Mouse (Mus musculus) lung, postnatal 0 days (tissue): Measurements from ENCODE around the gene Ehbp1. TPM values are rescaled to one million over a fixed set of nuclear protein-coding genes. Genes with fewer than 3 reads are reported as not detected.

Source experiments
- ATAC-seq: fragments of 200-750 bp; cut with Nextera tagmentation; 2 replicates; pipeline ENCODE4 v1.8.0; 2017; ENCODE audit warnings: moderate library complexity
- DNase-seq: peaks from one replicate; pipeline ENCODE4 v3.0.0-alpha.2; 2016; ENCODE audit warnings: low spot score
- H3K27ac ChIP-seq: fragments of 300-500 bp; sonication (generic); 2 replicates; pipeline ENCODE4 v1.5.1; 2014; ENCODE audit warnings: antibody characterized with exemption, mild to moderate bottlenecking, low read length, mixed read lengths
- H3K27me3 ChIP-seq: fragments of 300-500 bp; sonication (generic); replicated peaks from 2 replicates; pipeline ENCODE4 v1.6.1; 2014; ENCODE audit warnings: low read length, mixed read lengths; ENCODE audit not compliant: insufficient read depth
- H3K36me3 ChIP-seq: fragments of 300-500 bp; sonication (generic); 2 replicates; pipeline ENCODE4 v1.6.1; 2014; ENCODE audit warnings: low read length, mixed read lengths; ENCODE audit not compliant: insufficient read depth
- H3K4me1 ChIP-seq: fragments of 300-500 bp; sonication (generic); 2 replicates; pipeline ENCODE4 v1.6.1; 2014; ENCODE audit warnings: antibody characterized with exemption, low read depth, low read length, mixed read lengths; ENCODE audit not compliant: insufficient read depth
- H3K4me2 ChIP-seq: fragments of 300-500 bp; sonication (generic); replicated peaks from 2 replicates; pipeline ENCODE4 v1.6.1; 2014; ENCODE audit warnings: low read depth, mild to moderate bottlenecking, low read length, moderate library complexity, mixed read lengths
- H3K4me3 ChIP-seq: fragments of 300-500 bp; sonication (generic); 2 replicates; pipeline ENCODE4 v1.5.1; 2014; ENCODE audit warnings: low read depth, low read length
- H3K9ac ChIP-seq: fragments of 300-500 bp; sonication (generic); replicated peaks from 2 replicates; pipeline ENCODE4 v1.6.1; 2014; ENCODE audit warnings: low read depth, mild to moderate bottlenecking
- H3K9me3 ChIP-seq: fragments of 300-500 bp; sonication (generic); 2 replicates; pipeline ENCODE4 v1.6.1; 2016; ENCODE audit warnings: low read length, mixed read lengths
- CTCF ChIP-seq: IDR thresholded peaks from 2 replicates; pipeline ENCODE4 v1.5.1; 2016; ENCODE audit warnings: antibody characterized with exemption, mild to moderate bottlenecking
- EP300 ChIP-seq: IDR thresholded peaks from 2 replicates; pipeline ENCODE4 v1.6.1; 2016; ENCODE audit warnings: antibody characterized with exemption, mild to moderate bottlenecking, control low read depth
- WGBS: fragments of 180-500 bp; shearing (Covaris S2); extraction: QIAGEN DNeasy Blood & Tissue Kit; methylation state at CpG from one replicate; pipeline ENCODE4 v1.1.7; 2014; 5-methylcytosine and 5-hydroxymethylcytosine counted together
- polyA plus RNA-seq: library from polyadenylated mRNA; unstranded; fragments of >200 nt; fragmentation: Nextera tagmentation; extraction: Ambion mirVana; gene quantifications from 2 replicates; pipeline ENCODE4 v1.2.1, GENCODE M21; 2015

The Ehbp1 gene
- polyA plus RNA-seq, 1 experiment from 2014 or later = 5.1 TPM

DNA sequence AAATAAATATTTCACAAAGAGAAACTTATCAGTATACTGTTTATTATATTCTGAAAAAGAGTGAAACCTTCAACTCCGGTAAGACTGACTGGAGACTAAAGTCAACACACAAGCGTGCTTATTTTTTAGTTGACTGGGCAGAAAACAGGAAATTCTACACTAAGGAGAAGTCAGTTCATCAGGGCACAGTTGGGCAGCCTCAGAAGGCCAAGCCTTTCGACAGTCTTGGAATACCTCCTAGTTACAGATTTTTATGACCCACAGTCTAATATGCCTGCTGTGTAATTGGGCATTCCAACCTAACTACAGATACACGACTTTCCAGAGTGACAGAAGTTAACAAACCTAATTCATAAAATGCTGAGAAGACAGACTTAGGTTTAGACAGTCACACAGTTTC is 145.3 kb downstream of the Ehbp1 start:
- 61% methylated on average over 4 of the region's 4 CpGs for WGBS
- H3K27ac ChIP-seq = no peak overlapping the region
- no peak for DNase-seq
- no peaks in the 10 kb centered on the region for H3K27me3 ChIP-seq
- TF ChIP-seq EP300 (no peak), CTCF (no peak)
- no peaks in the 10 kb centered on the region for H3K4me1 ChIP-seq
- no peaks in the 10 kb centered on the region for H3K9me3 ChIP-seq
- H3K36me3 ChIP-seq = no peaks in the 10 kb centered on the region
- H3K4me3 ChIP-seq = no peak overlapping the region
- H3K9ac ChIP-seq = no peak overlapping the region
- no peak overlapping the region for H3K4me2 ChIP-seq
- ATAC-seq = no peak

DNA sequence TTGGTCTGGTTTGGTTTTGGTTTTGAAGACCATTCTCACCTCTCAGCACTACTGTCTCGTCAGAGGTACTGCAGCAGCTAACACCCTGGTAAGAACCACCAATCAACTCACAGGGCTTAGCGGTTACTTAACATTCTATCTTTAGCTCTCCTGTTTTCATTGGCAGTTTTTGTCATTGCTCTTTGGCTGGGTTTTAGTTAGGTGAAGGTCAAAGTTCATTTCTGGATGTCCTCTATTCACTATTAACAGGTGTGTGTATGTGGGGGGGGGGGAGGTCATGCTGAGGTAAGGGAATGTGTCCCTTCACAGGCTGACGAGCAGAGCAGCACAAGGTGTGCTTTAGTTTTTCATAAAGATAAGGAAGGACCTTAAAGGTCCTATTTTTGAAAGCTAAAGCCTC is 147.5 kb downstream of the Ehbp1 start:
- H3K9me3 ChIP-seq = no peaks in the 10 kb centered on the region
- 65% methylated on average over 3 of the region's 3 CpGs for WGBS
- H3K27me3 ChIP-seq = no peaks in the 10 kb centered on the region
- no peak for DNase-seq
- TF ChIP-seq CTCF (no peak), EP300 (no peak)
- H3K36me3 ChIP-seq = no peaks in the 10 kb centered on the region
- H3K4me1 ChIP-seq = no peaks in the 10 kb centered on the region
- no peak for ATAC-seq
- no peak overlapping the region for H3K9ac ChIP-seq
- no peak overlapping the region for H3K27ac ChIP-seq
- no peak overlapping the region for H3K4me2 ChIP-seq
- no peak overlapping the region for H3K4me3 ChIP-seq

DNA sequence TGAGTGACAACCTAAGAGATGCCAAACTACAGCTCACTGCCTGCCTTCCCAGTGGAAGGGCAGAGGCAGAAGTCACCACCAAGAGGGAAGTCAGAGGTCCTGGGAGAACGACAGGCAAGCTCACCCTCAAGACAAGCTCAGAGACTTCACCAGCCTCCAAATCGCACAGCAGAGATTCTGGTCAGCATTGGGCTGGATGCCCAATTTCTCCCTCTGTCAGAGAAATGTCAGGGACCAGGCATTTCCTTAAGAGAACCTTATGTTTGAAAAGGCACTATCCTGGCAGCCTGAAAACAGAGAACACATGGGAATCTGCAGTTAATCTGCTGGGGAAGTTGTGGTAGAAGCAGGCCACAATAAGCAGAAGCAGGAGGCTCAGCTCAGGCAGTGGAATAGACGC is 151.5 kb downstream of the Ehbp1 start:
- no peaks in the 10 kb centered on the region for H3K36me3 ChIP-seq
- 50% methylated on average over 3 of the region's 3 CpGs for WGBS
- no peaks in the 10 kb centered on the region for H3K4me1 ChIP-seq
- H3K9ac ChIP-seq = no peak overlapping the region
- ATAC-seq (no peak), DNase-seq (no peak)
- H3K27ac ChIP-seq = no peak overlapping the region
- H3K4me3 ChIP-seq = no peak overlapping the region
- no peak overlapping the region for H3K4me2 ChIP-seq
- TF ChIP-seq CTCF (no peak), EP300 (no peak)
- no peaks in the 10 kb centered on the region for H3K9me3 ChIP-seq
- H3K27me3 ChIP-seq = no peaks in the 10 kb centered on the region

DNA sequence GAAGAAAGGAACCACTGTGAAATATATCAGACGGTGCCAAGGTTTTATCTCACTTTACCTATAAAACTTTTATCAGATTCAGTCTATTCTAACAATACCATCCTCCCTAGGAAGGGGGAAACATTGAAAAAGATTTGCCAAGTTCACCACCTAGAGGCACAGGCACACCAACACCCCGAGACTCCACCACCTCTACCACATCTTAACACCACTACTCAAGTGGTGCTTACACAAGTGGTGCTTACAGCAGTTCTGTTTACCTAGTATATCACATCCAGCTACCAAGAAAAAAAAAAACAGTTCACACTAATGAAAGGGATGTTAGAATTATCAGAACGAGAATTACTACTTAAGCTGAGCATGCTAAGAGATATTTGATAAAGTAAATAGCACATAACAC is 152.1 kb downstream of the Ehbp1 start:
- Histone ChIP-seq H3K4me2 (no peak overlapping the region), H3K9ac (no peak overlapping the region), H3K4me3 (no peak overlapping the region), H3K36me3 (no peaks in the 10 kb centered on the region), H3K27ac (no peak overlapping the region), H3K9me3 (no peaks in the 10 kb centered on the region), H3K27me3 (no peaks in the 10 kb centered on the region), H3K4me1 (no peaks in the 10 kb centered on the region)
- 0 out of 2 replicates have a peak, but pooled peaks have one; percentile 6 for TF ChIP-seq CTCF
- no peak for TF ChIP-seq EP300
- peak; percentile 74 for ATAC-seq
- peak; percentile 61 for DNase-seq
- 49% methylated on average over 3 of the region's 3 CpGs for WGBS

DNA sequence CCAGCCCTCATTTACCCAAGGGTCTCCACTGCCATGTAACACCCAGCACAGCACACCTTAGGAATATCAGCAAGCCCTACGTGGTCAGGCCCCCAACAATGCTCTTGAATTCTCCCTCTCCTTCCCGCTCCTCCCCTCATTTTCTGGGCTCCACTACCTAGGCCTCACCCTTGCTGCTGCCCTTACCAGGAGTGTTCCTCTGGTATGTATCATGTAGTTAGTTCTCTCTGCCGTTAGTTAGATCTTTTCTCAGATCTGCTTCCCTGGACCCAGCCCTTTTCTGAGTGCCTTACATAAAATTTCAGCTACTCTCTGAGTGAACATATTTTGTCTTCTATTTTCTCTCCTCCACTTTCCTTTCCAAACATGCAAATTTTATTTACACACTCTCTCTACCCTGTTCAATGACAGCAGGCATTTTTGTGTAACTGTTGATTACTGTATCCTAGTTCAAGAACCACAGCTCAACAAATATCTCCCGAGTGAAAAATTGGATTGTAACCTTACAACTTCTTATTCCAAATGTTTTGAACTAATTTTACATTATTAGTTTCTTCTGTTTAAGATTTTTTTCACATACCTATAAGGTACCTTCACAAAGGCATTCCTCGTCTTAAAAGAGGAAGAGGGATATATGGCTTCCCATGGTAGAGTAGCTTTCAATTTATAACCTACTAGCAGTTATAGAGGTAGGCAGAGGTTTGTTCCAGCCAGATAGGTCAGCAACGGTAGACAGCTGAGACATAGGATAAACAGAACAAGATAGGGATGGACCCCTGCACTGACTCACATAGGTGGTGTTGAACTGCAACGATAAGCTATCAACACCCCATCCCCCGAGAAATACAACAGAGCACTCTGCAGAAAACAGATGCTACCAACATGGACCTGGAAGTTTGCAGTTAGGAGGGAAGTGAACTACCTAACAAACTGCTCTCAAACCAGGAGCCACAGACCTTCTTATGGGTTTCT is 160.3 kb downstream of the Ehbp1 start:
- Histone ChIP-seq H3K27me3 (no peaks in the 10 kb centered on the region), H3K27ac (no peak overlapping the region), H3K4me3 (no peak overlapping the region), H3K4me2 (no peak overlapping the region), H3K9ac (no peak overlapping the region), H3K36me3 (no peaks in the 10 kb centered on the region), H3K4me1 (0 out of 2 replicates have a peak, but pooled peaks cover 5% of the 10 kb centered on the region), H3K9me3 (no peaks in the 10 kb centered on the region)
- WGBS = 72% methylated on average over 8 of the region's 8 CpGs
- DNase-seq (no peak), ATAC-seq (no peak)
- TF ChIP-seq CTCF (no peak), EP300 (no peak)

DNA sequence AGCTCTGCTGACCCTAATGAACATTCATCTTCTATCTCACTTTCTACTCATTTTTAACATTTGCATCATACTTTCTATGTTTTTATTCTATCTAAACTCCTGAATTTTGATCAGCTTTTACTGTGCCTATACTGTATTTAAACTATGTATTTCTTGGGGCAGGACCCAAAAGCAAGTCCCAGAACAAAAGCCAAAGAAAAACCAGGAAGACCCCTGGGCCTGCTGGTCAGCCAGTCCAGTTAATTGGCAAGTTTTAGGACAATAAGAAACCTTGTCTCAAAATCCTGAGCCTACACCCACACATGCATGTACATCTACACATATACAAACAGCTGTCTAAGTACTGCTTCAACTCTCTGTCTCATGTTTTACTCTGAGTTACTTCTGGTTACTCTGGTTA is 161.9 kb downstream of the Ehbp1 start:
- Histone ChIP-seq H3K9ac (no peak overlapping the region), H3K9me3 (no peaks in the 10 kb centered on the region), H3K27me3 (no peaks in the 10 kb centered on the region), H3K4me3 (no peak overlapping the region), H3K4me2 (no peak overlapping the region), H3K4me1 (0 out of 2 replicates have a peak, but pooled peaks cover 5% of the 10 kb centered on the region), H3K36me3 (no peaks in the 10 kb centered on the region), H3K27ac (no peak overlapping the region)
- no peak for TF ChIP-seq EP300
- no peak for TF ChIP-seq CTCF
- DNase-seq (no peak), ATAC-seq (no peak)
